Mouse (Mus musculus) intestine, postnatal 0 days (tissue): ENCODE data around the gene Nrp2. TPM values are rescaled to one million over a fixed set of nuclear protein-coding genes. Genes with fewer than 3 reads are reported as not detected.

ENCODE experiments used
- ATAC-seq: fragments of 200-750 bp; cut with Nextera tagmentation; 2 replicates; pipeline ENCODE4 v1.8.0; 2017; ENCODE audit warnings: mild to moderate bottlenecking, moderate TSS enrichment, moderate library complexity
- H3K27ac ChIP-seq: fragments of 300-500 bp; sonication (generic); 2 replicates; pipeline ENCODE4 v1.5.1; 2014; ENCODE audit warnings: mild to moderate bottlenecking, low read depth, low read length, moderate library complexity
- H3K27me3 ChIP-seq: fragments of 300-500 bp; sonication (generic); replicated peaks from 2 replicates; pipeline ENCODE4 v1.6.1; 2014; ENCODE audit warnings: low read length, mixed read lengths; ENCODE audit not compliant: control insufficient read depth, insufficient read depth
- H3K36me3 ChIP-seq: fragments of 300-500 bp; sonication (generic); 2 replicates; pipeline ENCODE4 v1.6.1; 2014; ENCODE audit warnings: mild to moderate bottlenecking, moderate library complexity; ENCODE audit not compliant: control insufficient read depth, insufficient read depth
- H3K4me1 ChIP-seq: fragments of 300-500 bp; sonication (generic); replicated peaks from 2 replicates; pipeline ENCODE4 v1.6.1; 2014; ENCODE audit warnings: antibody characterized with exemption, low read length, mixed read lengths; ENCODE audit not compliant: control insufficient read depth, insufficient read depth
- H3K4me2 ChIP-seq: fragments of 300-500 bp; sonication (generic); replicated peaks from 2 replicates; pipeline ENCODE4 v1.6.1; 2014; ENCODE audit warnings: low read depth, mild to moderate bottlenecking, moderate library complexity
- H3K4me3 ChIP-seq: fragments of 300-500 bp; sonication (generic); 2 replicates; pipeline ENCODE4 v1.5.1; 2014; ENCODE audit warnings: low read depth, low read length
- H3K9ac ChIP-seq: fragments of 300-500 bp; sonication (generic); 2 replicates; pipeline ENCODE4 v1.6.1; 2014; ENCODE audit warnings: mild to moderate bottlenecking, low read depth, low read length
- H3K9me3 ChIP-seq: fragments of 300-500 bp; sonication (generic); 2 replicates; pipeline ENCODE4 v1.6.1; 2016; ENCODE audit warnings: mixed run types; ENCODE audit not compliant: control insufficient read depth
- CTCF ChIP-seq: sonication (generic); IDR thresholded peaks from 2 replicates; pipeline ENCODE4 v1.5.1; 2016; ENCODE audit warnings: low read depth, mild to moderate bottlenecking, control low read depth, antibody characterized with exemption, moderate library complexity
- WGBS: fragments of 180-500 bp; shearing (Covaris S2); extraction: QIAGEN DNeasy Blood & Tissue Kit; methylation state at CpG from one replicate; pipeline ENCODE4 v1.1.7; 2014; 5-methylcytosine and 5-hydroxymethylcytosine counted together
- polyA plus RNA-seq: library from polyadenylated mRNA; unstranded; fragments of >200 nt; fragmentation: Nextera tagmentation; extraction: Ambion mirVana; gene quantifications from 2 replicates; pipeline ENCODE4 v1.2.1, GENCODE M21; 2015

Gene Nrp2
- polyA plus RNA-seq, 1 experiment from 2014 or later = 11.7 TPM

GRCm38 (mm10) chr1:62678611-62679344 is 24.3 kb upstream of the Nrp2 start:
- H3K27ac ChIP-seq = no peak overlapping the region
- ATAC-seq = no peak
- 66% methylated on average over 4 of the region's 4 CpGs for WGBS

GRCm38 (mm10) chr1:62679466-62679865 is 23.6 kb upstream of the Nrp2 start:
- WGBS = 78% methylated on average over 2 of the region's 2 CpGs
- Histone ChIP-seq H3K4me2 (no peak overlapping the region), H3K27me3 (no peaks in the 10 kb centered on the region), H3K27ac (no peak overlapping the region), H3K9me3 (no peaks in the 10 kb centered on the region), H3K4me1 (no peaks in the 10 kb centered on the region), H3K36me3 (no peaks in the 10 kb centered on the region), H3K4me3 (no peak overlapping the region), H3K9ac (no peak overlapping the region)
- no peak for ATAC-seq
- no peak for TF ChIP-seq CTCF

More at GRCm38 (mm10) chr1:62678611-62679344, 24.3 kb upstream of the Nrp2 start:
- Histone ChIP-seq H3K4me3 (no peak overlapping the region), H3K27me3 (no peaks in the 10 kb centered on the region), H3K4me1 (no peaks in the 10 kb centered on the region), H3K9me3 (no peaks in the 10 kb centered on the region), H3K9ac (no peak overlapping the region), H3K4me2 (no peak overlapping the region), H3K36me3 (no peaks in the 10 kb centered on the region)
- TF ChIP-seq CTCF = no peak

- Histone ChIP-seq H3K4me3 (no peak overlapping the region), H3K9ac (no peak overlapping the region), H3K27me3 (no peaks in the 10 kb centered on the region), H3K36me3 (no peaks in the 10 kb centered on the region), H3K4me1 (no peaks in the 10 kb centered on the region), H3K4me2 (no peak overlapping the region), H3K9me3 (no peaks in the 10 kb centered on the region), H3K27ac (no peak overlapping the region)
- TF ChIP-seq CTCF = no peak
- ATAC-seq = no peak
- WGBS = 58% methylated on average over 21 of the region's 21 CpGs
Observed at GRCm38 (mm10) chr1:62682456-62683385, 20.4 kb upstream of the Nrp2 start.

DNA sequence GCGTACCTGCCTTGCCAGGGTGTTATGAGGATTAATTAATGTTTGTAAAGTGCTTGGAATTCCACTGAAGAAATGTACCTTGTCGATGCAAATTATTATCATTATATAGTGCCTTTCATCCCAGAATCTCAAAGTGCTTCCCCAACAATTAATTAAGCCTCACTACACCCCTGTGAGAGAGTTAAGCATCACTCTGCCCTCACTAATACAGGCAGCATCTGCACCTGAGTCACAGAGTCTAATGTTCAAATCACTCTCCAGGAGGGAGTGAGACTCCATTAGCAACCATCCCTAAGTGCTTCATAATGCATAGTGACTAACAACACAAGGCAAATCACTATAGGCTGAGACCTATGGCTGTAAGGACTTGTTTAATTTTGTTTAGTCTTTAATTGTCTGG is 19.6 kb upstream of the Nrp2 start:
- no peak overlapping the region for H3K27ac ChIP-seq
- TF ChIP-seq CTCF = no peak
- WGBS = 71% methylated on average over 2 of the region's 2 CpGs
- no peaks in the 10 kb centered on the region for H3K4me1 ChIP-seq
- H3K9ac ChIP-seq = no peak overlapping the region
- no peaks in the 10 kb centered on the region for H3K9me3 ChIP-seq
- H3K4me2 ChIP-seq = no peak overlapping the region
- H3K27me3 ChIP-seq = no peaks in the 10 kb centered on the region
- no peaks in the 10 kb centered on the region for H3K36me3 ChIP-seq
- no peak for ATAC-seq
- H3K4me3 ChIP-seq = no peak overlapping the region

DNA sequence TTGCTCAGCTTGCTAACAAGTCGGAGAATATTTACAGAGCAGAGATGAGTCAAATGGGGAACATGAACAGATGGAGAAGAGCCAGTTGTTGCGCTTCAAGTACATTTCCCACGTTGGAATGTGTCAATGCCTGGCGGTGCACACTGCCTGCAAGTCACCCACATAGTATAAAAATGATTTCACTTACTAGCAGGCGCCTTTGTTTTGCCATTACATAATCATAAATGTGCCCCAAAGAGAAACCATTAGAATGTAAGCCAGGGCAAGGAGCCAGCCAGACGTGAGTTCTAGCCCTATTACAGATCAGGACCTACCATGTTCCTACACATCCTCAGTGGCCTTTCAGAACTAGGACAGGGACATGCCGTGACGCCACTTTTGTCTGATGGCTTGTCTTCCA is 15.6 kb upstream of the Nrp2 start:
- no peaks in the 10 kb centered on the region for H3K9me3 ChIP-seq
- no peak overlapping the region for H3K9ac ChIP-seq
- ATAC-seq = no peak
- H3K4me1 ChIP-seq = no peaks in the 10 kb centered on the region
- 74% methylated on average over 8 of the region's 8 CpGs for WGBS
- no peak overlapping the region for H3K27ac ChIP-seq
- TF ChIP-seq CTCF = no peak
- no peak overlapping the region for H3K4me3 ChIP-seq
- H3K36me3 ChIP-seq = no peaks in the 10 kb centered on the region
- H3K4me2 ChIP-seq = no peak overlapping the region
- H3K27me3 ChIP-seq = no peaks in the 10 kb centered on the region

DNA sequence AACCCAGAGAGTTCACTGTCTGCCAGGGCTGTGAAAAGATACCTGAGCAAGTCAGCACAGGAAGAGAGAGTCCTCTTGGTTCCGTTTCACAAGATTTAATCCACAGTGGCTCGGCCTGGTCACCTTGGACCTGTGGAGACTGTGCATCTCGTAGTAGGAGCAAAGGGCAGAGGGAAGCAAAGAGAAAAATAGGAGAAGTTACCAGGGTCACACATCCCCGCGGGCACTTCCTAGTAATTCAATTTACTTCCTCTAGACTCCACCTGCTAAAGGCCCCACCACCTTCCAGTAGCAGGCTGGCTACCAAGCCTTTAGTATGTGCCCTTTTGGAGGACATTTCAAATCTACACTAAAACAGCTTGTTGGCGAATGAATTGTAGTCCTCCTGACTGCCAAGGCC is 11.9 kb upstream of the Nrp2 start:
- H3K9me3 ChIP-seq = no peaks in the 10 kb centered on the region
- ATAC-seq = no peak
- no peak overlapping the region for H3K4me3 ChIP-seq
- no peak overlapping the region for H3K27ac ChIP-seq
- H3K9ac ChIP-seq = no peak overlapping the region
- no peak overlapping the region for H3K4me2 ChIP-seq
- no peaks in the 10 kb centered on the region for H3K4me1 ChIP-seq
- 74% methylated on average over 6 of the region's 6 CpGs for WGBS
- no peaks in the 10 kb centered on the region for H3K27me3 ChIP-seq
- no peak for TF ChIP-seq CTCF
- H3K36me3 ChIP-seq = no peaks in the 10 kb centered on the region
